Mouse (Mus musculus) c-Kit-positive CD71-positive TER-119-positive erythroid progenitor cells, embryonic 14.5 days (primary cell): Measurements from ENCODE around the gene Leap2.
"Not testable (repeated sequence)": the region's sequence is repeated elsewhere in the genome, so short reads cannot be mapped to it uniquely, and the experiment has no call there.

ENCODE experiments used
- DNase-seq: peaks from one replicate; pipeline ENCODE4 v3.0.0-alpha.2; 2013; ENCODE audit warnings: low spot score

The Leap2 gene

GRCm38 (mm10) chr11:53441921-53442320, 19.0 kb upstream of the Leap2 start:
- DNase-seq: no peak

DNA sequence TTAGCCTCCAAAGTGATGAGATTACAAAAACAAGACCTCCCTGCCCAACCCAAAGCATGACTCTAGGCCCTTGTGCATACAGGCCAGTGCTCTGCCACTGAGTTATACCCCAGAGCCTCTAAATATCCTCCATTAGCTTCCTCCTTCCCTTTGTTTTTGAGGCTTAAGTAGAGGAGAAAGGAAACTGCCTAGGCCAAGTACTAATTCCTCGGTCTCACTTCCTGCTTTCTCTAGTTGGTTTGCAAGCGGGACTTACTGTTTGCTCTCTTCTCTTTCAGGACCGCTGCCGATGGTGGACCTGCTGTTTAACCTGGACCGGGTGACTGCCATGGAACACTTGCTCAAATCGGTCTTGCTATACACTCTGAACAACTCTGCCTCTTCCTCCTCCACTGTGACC, 13.4 kb upstream of the Leap2 start:
- DNase-seq: no peak

DNA sequence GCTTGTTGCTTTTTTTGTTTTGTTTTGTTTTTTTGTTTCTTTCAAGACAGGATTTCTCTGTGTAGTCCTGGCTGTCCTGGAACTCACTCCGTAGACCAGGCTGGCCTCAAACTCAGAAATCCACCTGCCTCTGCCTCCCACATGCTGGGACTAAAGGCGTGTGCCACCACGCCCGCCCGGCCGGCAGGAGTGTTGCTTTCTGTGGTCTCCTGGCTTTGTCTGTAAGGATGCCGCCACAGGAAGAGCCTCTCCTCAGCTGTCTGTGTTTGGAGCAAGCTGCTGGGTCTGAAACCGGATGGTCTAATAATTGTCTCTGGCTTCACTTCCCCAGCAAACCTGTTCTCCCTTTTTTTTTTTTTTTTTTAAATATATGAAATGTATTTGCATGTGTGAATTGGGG, 12.5 kb upstream of the Leap2 start:
- DNase-seq: no peak

- peak; percentile 45 for DNase-seq
Observed at GRCm38 (mm10) chr11:53433057-53433456, 10.1 kb upstream of the Leap2 start.

GRCm38 (mm10) chr11:53431347-53432056, 8.5 kb upstream of the Leap2 start:
- DNase-seq: peak; percentile 42

DNA sequence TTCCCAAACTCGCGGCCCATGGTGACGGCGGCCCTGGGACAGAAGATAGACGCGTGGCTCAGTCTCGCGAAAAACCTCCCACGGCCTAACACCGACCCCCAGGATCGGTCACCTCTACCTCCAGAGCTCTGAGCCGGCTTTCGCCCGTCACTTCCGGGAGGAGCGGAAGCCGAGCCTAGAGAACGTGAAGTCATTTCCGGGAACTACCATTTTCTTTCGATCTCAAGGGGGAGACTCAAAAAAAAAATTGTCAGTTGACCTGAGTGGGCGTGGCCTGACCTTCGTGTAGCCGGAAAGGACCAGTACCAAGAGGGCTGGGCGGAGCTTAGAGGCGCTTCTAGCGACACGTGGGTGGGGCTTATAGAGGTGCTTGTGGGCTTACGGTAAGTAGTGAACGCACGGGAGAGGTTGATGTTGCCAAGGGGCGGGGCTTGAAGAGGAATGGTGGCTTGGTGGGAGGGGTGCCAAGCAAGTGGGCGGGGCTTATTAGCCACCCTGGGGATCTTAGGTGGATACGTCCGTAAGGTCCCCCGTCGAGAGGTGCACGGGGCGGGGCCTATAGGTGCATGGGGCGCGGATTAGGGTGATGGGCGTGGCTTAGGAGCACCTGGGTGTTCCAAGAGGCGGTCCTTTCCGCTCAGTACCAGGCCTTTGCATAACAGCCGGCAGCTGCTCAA, 7.8 kb upstream of the Leap2 start, which contains the start of the genes Uqcrq and Gdf9:
Gene Uqcrq, minus strand, starts transcription at position 162 of the 677 bp plus-strand sequence.
Gene Gdf9, plus strand, starts transcription at position 354 of the 677 bp plus-strand sequence.
- peak; percentile 100 for DNase-seq

DNA sequence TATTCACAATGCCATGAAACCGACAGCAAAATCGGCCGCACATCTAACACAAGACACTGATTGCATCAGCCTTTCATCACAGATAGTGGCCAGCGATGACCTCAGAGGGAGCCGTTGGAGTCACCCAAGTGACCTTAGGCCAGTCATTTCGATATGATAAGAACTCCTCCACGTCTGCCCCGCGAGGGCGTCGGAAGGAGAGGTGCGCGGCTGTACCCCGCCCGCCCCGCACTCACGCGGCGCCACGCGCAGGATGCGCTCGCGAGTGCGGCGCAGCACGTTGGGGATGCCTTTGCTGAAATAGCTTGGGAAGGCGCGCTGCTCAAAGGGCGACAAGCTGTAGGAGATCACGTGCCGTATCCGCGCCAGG, 7.3 kb upstream of the Leap2 start:
- DNase-seq: no peak

DNA sequence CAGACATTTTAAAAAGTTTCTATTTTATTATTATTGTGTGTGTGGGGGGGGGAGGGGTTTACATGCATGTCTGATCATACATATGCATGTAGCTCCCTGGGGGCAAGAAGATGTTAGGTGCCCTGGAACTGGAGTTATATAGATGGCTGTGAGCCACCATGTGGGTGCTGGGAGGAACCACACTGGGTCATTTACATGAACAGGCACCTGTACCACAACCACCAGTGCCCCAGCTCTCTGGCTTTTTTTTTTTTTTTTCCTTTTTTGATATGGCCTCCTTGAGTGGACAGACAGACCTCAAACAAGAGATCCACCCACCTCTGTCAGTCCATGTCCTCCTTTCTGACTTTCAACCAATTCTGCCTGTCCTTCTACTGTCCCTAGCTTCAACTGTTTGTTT, 6.2 kb upstream of the Leap2 start:
- DNase-seq: no peak

GRCm38 (mm10) chr11:53428716-53429057, 5.7 kb upstream of the Leap2 start:
- no peak for DNase-seq

DNA sequence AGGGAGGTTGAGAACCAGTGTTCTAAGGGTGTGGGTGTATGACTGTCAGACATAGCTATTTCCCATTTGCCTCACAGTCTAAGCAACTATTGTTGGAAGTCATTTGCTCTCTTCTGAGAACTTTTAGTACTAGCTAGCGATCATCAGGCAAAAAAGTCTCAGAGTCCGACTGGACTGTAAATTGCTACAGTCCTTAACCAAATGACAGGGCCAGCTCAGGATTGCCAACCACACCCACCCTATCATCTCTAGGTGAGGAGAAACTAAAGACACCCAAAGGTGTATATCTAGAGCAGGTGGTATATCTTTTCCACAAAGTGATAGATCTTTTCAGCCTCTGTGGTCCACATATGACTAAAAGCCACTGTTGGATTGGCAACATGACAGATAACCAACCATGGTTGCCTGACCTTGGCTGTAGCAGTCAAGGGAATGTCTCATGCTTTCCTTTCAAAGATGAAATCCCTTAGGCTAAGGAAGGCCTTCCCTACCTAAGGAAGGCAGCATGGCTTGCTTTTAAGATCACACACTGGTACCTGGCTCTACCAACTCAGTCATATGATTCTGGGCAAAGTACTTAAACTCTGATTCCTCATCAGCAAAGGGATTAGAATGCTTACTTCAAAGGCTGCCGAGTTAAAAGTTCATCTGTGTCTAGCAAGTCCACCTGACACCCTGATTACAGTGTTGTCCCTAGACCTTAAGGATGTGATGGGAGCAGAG, 5.2 kb upstream of the Leap2 start:
- DNase-seq: no peak

GRCm38 (mm10) chr11:53426914-53427313, 3.9 kb upstream of the Leap2 start:
- not testable (repeated sequence) for DNase-seq

DNA sequence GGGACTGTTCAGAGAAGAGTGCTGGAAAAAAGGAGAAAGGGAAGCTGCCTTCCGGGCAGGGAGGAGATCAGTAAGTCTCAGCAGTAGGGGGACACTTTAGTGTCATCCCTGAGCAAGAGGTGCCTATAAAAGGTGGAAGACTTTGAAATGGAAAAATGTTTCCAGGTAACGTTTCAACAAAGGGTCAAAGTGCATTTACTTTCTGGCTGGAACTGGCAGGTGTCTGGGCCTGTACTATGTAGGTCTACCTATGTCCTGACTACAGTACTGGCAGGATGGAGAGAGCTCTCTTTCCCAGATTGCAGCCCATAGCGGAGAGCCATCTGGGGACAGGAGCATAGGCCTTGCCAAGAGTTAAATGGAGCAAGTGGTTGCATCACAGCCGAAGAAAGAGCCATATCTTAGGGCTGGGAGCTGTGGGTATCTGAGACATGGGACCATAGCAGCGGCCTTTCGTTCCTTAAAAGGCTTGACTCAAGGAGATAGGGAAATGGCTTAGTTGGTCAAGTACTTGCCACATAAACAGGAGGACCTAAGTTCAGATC, 2.8 kb upstream of the Leap2 start:
- no peak for DNase-seq

DNA sequence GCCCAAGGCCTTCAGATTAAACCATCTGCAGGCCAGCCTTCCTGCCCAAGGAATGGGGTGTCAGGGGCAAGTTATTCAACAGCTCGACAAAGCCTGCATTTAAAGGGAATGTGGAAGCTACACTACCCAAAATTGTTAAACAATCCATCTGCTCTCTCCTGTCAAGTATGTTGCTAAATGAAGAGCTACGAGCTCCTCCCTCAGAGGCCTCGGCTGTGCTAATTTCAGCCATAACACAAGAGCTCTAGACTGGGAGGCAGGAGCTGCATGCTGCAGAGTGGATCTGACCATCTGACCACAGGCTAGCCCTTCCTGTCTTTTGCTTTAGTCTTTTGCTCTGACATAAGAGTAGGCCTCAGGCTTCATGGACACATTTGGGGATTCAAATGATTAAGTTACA, 2.3 kb upstream of the Leap2 start:
- DNase-seq: no peak

DNA sequence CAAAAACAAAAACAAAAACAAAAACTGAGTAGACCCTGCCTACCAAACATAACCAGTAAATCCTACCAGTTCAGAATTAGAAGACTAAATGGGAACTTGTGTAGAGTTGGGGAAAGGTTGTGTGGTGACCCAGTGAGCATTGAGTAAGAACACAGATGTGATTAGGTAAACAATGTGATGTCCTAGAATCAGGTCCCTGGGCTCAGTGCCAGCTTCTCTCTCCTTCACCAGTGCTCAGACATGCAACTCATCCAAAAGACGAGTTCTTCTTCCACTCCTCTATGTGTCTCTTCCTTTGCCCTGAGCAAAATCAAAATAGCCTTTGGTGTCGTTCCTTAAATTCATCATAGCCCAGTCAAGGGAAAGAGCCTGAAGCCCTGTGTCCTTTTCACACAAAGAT, 1.9 kb upstream of the Leap2 start:
- DNase-seq: no peak

- DNase-seq: no peak
Observed at GRCm38 (mm10) chr11:53418048-53418447, 4.9 kb downstream of the Leap2 start.

- DNase-seq: no peak
Observed at GRCm38 (mm10) chr11:53413871-53414270, 9.1 kb downstream of the Leap2 start.

GRCm38 (mm10) chr11:53411738-53412137, 11.2 kb downstream of the Leap2 start:
- peak; percentile 19 for DNase-seq

DNA sequence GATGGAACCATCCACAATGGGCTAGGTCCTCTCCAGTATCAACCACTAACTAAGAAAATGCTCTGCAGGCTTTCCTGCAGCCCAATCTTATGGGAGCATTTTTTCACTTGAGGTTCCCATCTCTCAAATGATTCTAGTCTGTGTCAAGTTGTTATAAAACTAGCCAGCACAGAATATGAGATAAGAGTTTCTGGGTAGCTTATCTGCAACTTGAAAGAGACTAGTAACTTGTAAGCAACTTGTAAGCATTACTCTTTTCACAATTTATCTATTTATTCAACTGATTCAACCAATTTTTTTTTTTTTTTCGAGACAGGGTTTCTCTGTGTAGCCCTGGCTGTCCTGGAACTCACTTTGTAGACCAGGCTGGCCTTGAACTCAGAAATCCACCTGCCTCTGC, 19.3 kb downstream of the Leap2 start:
- DNase-seq: peak; percentile 15

DNA sequence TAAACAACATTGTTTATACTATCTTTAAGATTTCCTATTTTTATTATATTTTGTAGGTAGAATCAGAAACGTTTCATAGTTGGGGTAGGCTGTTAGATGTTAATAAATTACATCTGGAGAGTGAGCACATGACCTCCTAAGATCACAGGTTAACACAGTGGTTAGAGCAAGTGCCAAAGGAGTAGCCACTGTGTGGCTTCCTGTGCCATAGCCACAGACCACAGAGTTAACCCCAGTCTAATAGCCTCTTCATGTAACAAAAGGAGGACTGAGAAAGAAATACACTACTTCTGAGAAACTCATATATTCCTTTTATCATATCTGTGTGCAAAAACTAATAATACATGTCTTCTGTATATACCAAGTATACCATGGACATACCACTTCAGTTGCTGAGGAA, 29.1 kb downstream of the Leap2 start:
- no peak for DNase-seq

GRCm38 (mm10) chr11:53383758-53384428, 39.1 kb downstream of the Leap2 start:
- DNase-seq: no peak

DNA sequence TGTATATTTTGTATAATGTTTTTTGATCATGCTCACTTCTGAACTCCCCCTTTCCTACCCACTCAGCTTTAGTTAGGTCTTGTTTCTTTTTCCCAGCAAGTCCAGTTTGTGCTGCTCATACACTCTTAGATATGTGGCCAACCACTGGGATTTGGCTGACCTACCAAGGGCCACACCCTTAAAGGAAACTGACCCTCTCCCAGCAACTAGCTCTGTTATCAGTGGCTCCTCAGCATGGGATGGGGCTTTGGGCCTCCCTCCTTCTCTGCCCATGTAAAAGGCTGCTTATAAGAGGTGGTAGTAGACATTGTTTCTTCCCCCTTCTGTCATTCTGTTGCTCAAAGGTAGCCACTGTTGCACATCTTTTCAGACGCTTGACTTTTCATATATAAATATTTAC, 44.1 kb downstream of the Leap2 start:
- peak; percentile 20 for DNase-seq
